Mouse (Mus musculus): ENCODE data around the gene Gm20388. TPM values are rescaled to one million over a fixed set of nuclear protein-coding genes. Genes with fewer than 3 reads are reported as not detected.

Gm20388 gene
- polyA plus RNA-seq, 1 experiment from 2014 or later, result 8.3 TPM

GRCm38 (mm10) chr8:120406008-120406632, 495.5 kb downstream of the Gm20388 start:
- H3K27me3 ChIP-seq (replicated peaks; ENCODE audit: control insufficient read depth, insufficient read depth, low read length), result no peaks in the 10 kb centered on the region
- H3K27ac ChIP-seq (ENCODE audit: low read depth), result no peak overlapping the region
- no peak for DNase-seq (ENCODE audit: low spot score)
- 84% methylated on average over 12 of the region's 12 CpGs for WGBS
- H3K4me3 ChIP-seq (ENCODE audit: low read depth, low read length), result no peak overlapping the region
- H3K4me1 ChIP-seq (replicated peaks; ENCODE audit: control insufficient read depth, insufficient read depth, low read length), result peaks cover 18% of the 10 kb centered on the region
- ATAC-seq (replicated peaks; ENCODE audit: low FRiP score, low TSS enrichment, low read depth), result no peak
- no peak overlapping the region for H3K4me2 ChIP-seq (ENCODE audit: low read length)
- H3K9me3 ChIP-seq (ENCODE audit: control insufficient read depth, low read length), result no peaks in the 10 kb centered on the region
- no peaks in the 10 kb centered on the region for H3K36me3 ChIP-seq (ENCODE audit: control insufficient read depth, insufficient read depth, low read length)
- no peak overlapping the region for H3K9ac ChIP-seq (ENCODE audit: low read length)

- Histone ChIP-seq H3K4me3 (ENCODE audit: low read depth, low read length) (no peak overlapping the region), H3K27ac (ENCODE audit: low read depth) (no peak overlapping the region), H3K4me2 (ENCODE audit: low read length) (no peak overlapping the region), H3K36me3 (ENCODE audit: control insufficient read depth, insufficient read depth, low read length) (no peaks in the 10 kb centered on the region), H3K4me1 (replicated peaks; ENCODE audit: control insufficient read depth, insufficient read depth, low read length) (peaks cover 23% of the 10 kb centered on the region), H3K9ac (ENCODE audit: low read length) (no peak overlapping the region), H3K27me3 (replicated peaks; ENCODE audit: control insufficient read depth, insufficient read depth, low read length) (no peaks in the 10 kb centered on the region), H3K9me3 (ENCODE audit: control insufficient read depth, low read length) (no peaks in the 10 kb centered on the region)
- WGBS, result 14% methylated on average over 9 of the region's 9 CpGs
- ATAC-seq (replicated peaks; ENCODE audit: low FRiP score, low TSS enrichment, low read depth) (0 out of 2 replicates have a peak, but pooled peaks have one; percentile 37), DNase-seq (ENCODE audit: low spot score) (peak; percentile 77)
Observed at GRCm38 (mm10) chr8:120407701-120408240, 497.1 kb downstream of the Gm20388 start.

- Histone ChIP-seq H3K27ac (ENCODE audit: low read depth) (no peak overlapping the region), H3K4me2 (ENCODE audit: low read length) (no peak overlapping the region), H3K9ac (ENCODE audit: low read length) (no peak overlapping the region), H3K4me3 (ENCODE audit: low read depth, low read length) (no peak overlapping the region), H3K9me3 (ENCODE audit: control insufficient read depth, low read length) (no peaks in the 10 kb centered on the region), H3K36me3 (ENCODE audit: control insufficient read depth, insufficient read depth, low read length) (no peaks in the 10 kb centered on the region), H3K27me3 (replicated peaks; ENCODE audit: control insufficient read depth, insufficient read depth, low read length) (no peaks in the 10 kb centered on the region), H3K4me1 (replicated peaks; ENCODE audit: control insufficient read depth, insufficient read depth, low read length) (peaks cover 23% of the 10 kb centered on the region)
- WGBS, result 47% methylated on average over 14 of the region's 14 CpGs
- no peak for ATAC-seq (replicated peaks; ENCODE audit: low FRiP score, low TSS enrichment, low read depth)
- DNase-seq (ENCODE audit: low spot score), result no peak
Observed at GRCm38 (mm10) chr8:120408241-120409215, 497.9 kb downstream of the Gm20388 start.

- Histone ChIP-seq H3K4me3 (ENCODE audit: low read depth, low read length) (no peak overlapping the region), H3K9ac (ENCODE audit: low read length) (no peak overlapping the region), H3K9me3 (ENCODE audit: control insufficient read depth, low read length) (no peaks in the 10 kb centered on the region), H3K4me1 (replicated peaks; ENCODE audit: control insufficient read depth, insufficient read depth, low read length) (peaks cover 23% of the 10 kb centered on the region), H3K4me2 (ENCODE audit: low read length) (no peak overlapping the region), H3K27ac (ENCODE audit: low read depth) (no peak overlapping the region), H3K27me3 (replicated peaks; ENCODE audit: control insufficient read depth, insufficient read depth, low read length) (no peaks in the 10 kb centered on the region), H3K36me3 (ENCODE audit: control insufficient read depth, insufficient read depth, low read length) (no peaks in the 10 kb centered on the region)
- no peak for ATAC-seq (replicated peaks; ENCODE audit: low FRiP score, low TSS enrichment, low read depth)
- 45% methylated on average over 11 of the region's 11 CpGs for WGBS
- DNase-seq (ENCODE audit: low spot score), result no peak
Observed at GRCm38 (mm10) chr8:120409371-120410013, 498.9 kb downstream of the Gm20388 start.

GRCm38 (mm10) chr8:120411059-120411458, 500.4 kb downstream of the Gm20388 start:
- H3K9ac ChIP-seq (ENCODE audit: low read length), result no peak overlapping the region
- DNase-seq (ENCODE audit: low spot score), result no peak
- peaks cover 30% of the 10 kb centered on the region for H3K4me1 ChIP-seq (replicated peaks; ENCODE audit: control insufficient read depth, insufficient read depth, low read length)
- H3K27ac ChIP-seq (ENCODE audit: low read depth), result no peak overlapping the region
- H3K36me3 ChIP-seq (ENCODE audit: control insufficient read depth, insufficient read depth, low read length), result no peaks in the 10 kb centered on the region
- ATAC-seq (replicated peaks; ENCODE audit: low FRiP score, low TSS enrichment, low read depth), result no peak
- H3K4me3 ChIP-seq (ENCODE audit: low read depth, low read length), result no peak overlapping the region
- H3K4me2 ChIP-seq (ENCODE audit: low read length), result no peak overlapping the region
- H3K9me3 ChIP-seq (ENCODE audit: control insufficient read depth, low read length), result no peaks in the 10 kb centered on the region
- 80% methylated on average over 14 of the region's 14 CpGs for WGBS
- no peaks in the 10 kb centered on the region for H3K27me3 ChIP-seq (replicated peaks; ENCODE audit: control insufficient read depth, insufficient read depth, low read length)

- Histone ChIP-seq H3K4me3 (ENCODE audit: low read depth, low read length) (no peak overlapping the region), H3K4me2 (ENCODE audit: low read length) (no peak overlapping the region), H3K9ac (ENCODE audit: low read length) (no peak overlapping the region), H3K27ac (ENCODE audit: low read depth) (no peak overlapping the region), H3K9me3 (ENCODE audit: control insufficient read depth, low read length) (no peaks in the 10 kb centered on the region), H3K27me3 (replicated peaks; ENCODE audit: control insufficient read depth, insufficient read depth, low read length) (no peaks in the 10 kb centered on the region), H3K36me3 (ENCODE audit: control insufficient read depth, insufficient read depth, low read length) (no peaks in the 10 kb centered on the region), H3K4me1 (replicated peaks; ENCODE audit: control insufficient read depth, insufficient read depth, low read length) (peaks cover 37% of the 10 kb centered on the region)
- WGBS, result 46% methylated on average over 8 of the region's 8 CpGs
- DNase-seq (ENCODE audit: low spot score) (no peak), ATAC-seq (replicated peaks; ENCODE audit: low FRiP score, low TSS enrichment, low read depth) (no peak)
Observed at GRCm38 (mm10) chr8:120411862-120412261, 501.2 kb downstream of the Gm20388 start.

- Histone ChIP-seq H3K9me3 (ENCODE audit: control insufficient read depth, low read length) (no peaks in the 10 kb centered on the region), H3K27ac (ENCODE audit: low read depth) (no peak overlapping the region), H3K4me1 (replicated peaks; ENCODE audit: control insufficient read depth, insufficient read depth, low read length) (peaks cover 40% of the 10 kb centered on the region), H3K36me3 (ENCODE audit: control insufficient read depth, insufficient read depth, low read length) (no peaks in the 10 kb centered on the region), H3K9ac (ENCODE audit: low read length) (no peak overlapping the region), H3K4me3 (ENCODE audit: low read depth, low read length) (no peak overlapping the region), H3K4me2 (ENCODE audit: low read length) (no peak overlapping the region), H3K27me3 (replicated peaks; ENCODE audit: control insufficient read depth, insufficient read depth, low read length) (no peaks in the 10 kb centered on the region)
- DNase-seq (ENCODE audit: low spot score), result no peak
- WGBS, result 89% methylated on average over 4 of the region's 4 CpGs
- ATAC-seq (replicated peaks; ENCODE audit: low FRiP score, low TSS enrichment, low read depth), result no peak
Observed at GRCm38 (mm10) chr8:120412357-120412756, 501.7 kb downstream of the Gm20388 start.

- WGBS, result 71% methylated on average over 29 of the region's 29 CpGs
- Histone ChIP-seq H3K9ac (ENCODE audit: low read length) (no peak overlapping the region), H3K4me1 (replicated peaks; ENCODE audit: control insufficient read depth, insufficient read depth, low read length) (peaks cover 40% of the 10 kb centered on the region)
Observed at GRCm38 (mm10) chr8:120412911-120413625, 502.4 kb downstream of the Gm20388 start.

More at GRCm38 (mm10) chr8:120412911-120413625, 502.4 kb downstream of the Gm20388 start:
- Histone ChIP-seq H3K27me3 (replicated peaks; ENCODE audit: control insufficient read depth, insufficient read depth, low read length) (no peaks in the 10 kb centered on the region), H3K4me3 (ENCODE audit: low read depth, low read length) (no peak overlapping the region), H3K9me3 (ENCODE audit: control insufficient read depth, low read length) (no peaks in the 10 kb centered on the region), H3K4me2 (ENCODE audit: low read length) (no peak overlapping the region), H3K27ac (ENCODE audit: low read depth) (no peak overlapping the region), H3K36me3 (ENCODE audit: control insufficient read depth, insufficient read depth, low read length) (no peaks in the 10 kb centered on the region)
- no peak for ATAC-seq (replicated peaks; ENCODE audit: low FRiP score, low TSS enrichment, low read depth)
- no peak for DNase-seq (ENCODE audit: low spot score)
